Mouse (Mus musculus) thymus, postnatal 0 days (tissue): ENCODE results near the gene Xrra1. TPM values are rescaled to one million over a fixed set of nuclear protein-coding genes. Genes with fewer than 3 reads are reported as not detected.

Experiments used
- DNase-seq: peaks from one replicate; pipeline ENCODE4 v3.0.0-alpha.2; 2015; ENCODE audit warnings: low spot score
- polyA plus RNA-seq: library from polyadenylated mRNA; unstranded; fragments of >200 nt; fragmentation: Nextera tagmentation; extraction: Ambion mirVana; gene quantifications from 2 replicates; pipeline ENCODE4 v1.2.1, GENCODE M21; 2015

The Xrra1 gene
- polyA plus RNA-seq, 1 experiment from 2014 or later: 13.8 TPM

GRCm38 (mm10) chr7:99850534-99850933 is 8.4 kb upstream of the Xrra1 start:
- no peak for DNase-seq

- DNase-seq: no peak
Measured at GRCm38 (mm10) chr7:99851121-99851520, 7.8 kb upstream of the Xrra1 start.

- DNase-seq: no peak
Measured at GRCm38 (mm10) chr7:99851618-99852017, 7.3 kb upstream of the Xrra1 start.

GRCm38 (mm10) chr7:99853350-99853749 is 5.6 kb upstream of the Xrra1 start:
- no peak for DNase-seq

- no peak for DNase-seq
Measured at GRCm38 (mm10) chr7:99854311-99854710, 4.6 kb upstream of the Xrra1 start.

- DNase-seq: peak; percentile 73
Measured at GRCm38 (mm10) chr7:99856266-99856861, 2.6 kb upstream of the Xrra1 start.

- DNase-seq: no peak
Measured at GRCm38 (mm10) chr7:99858175-99858812, 622 bp upstream of the Xrra1 start.

- no peak for DNase-seq
Measured at GRCm38 (mm10) chr7:99863362-99863761, 4.4 kb downstream of the Xrra1 start, which contains the start of gene Spcs2. TSS of gene Spcs2 (minus strand) at chr7:99863462.

- DNase-seq: no peak
Measured at GRCm38 (mm10) chr7:99864241-99865028, 5.5 kb downstream of the Xrra1 start.

- DNase-seq: no peak
Measured at GRCm38 (mm10) chr7:99865219-99865618, 6.3 kb downstream of the Xrra1 start.

- DNase-seq: no peak
Measured at GRCm38 (mm10) chr7:99869296-99869695, 10.4 kb downstream of the Xrra1 start.

- DNase-seq: no peak
Measured at GRCm38 (mm10) chr7:99873965-99874364, 15.0 kb downstream of the Xrra1 start.

GRCm38 (mm10) chr7:99875891-99876290 is 17.0 kb downstream of the Xrra1 start:
- DNase-seq: peak; percentile 66

GRCm38 (mm10) chr7:99876345-99876744 is 17.4 kb downstream of the Xrra1 start:
- peak; percentile 91 for DNase-seq

- no peak for DNase-seq
Measured at GRCm38 (mm10) chr7:99878254-99878653, 19.3 kb downstream of the Xrra1 start.

GRCm38 (mm10) chr7:99887230-99887735 is 28.4 kb downstream of the Xrra1 start:
- no peak for DNase-seq

GRCm38 (mm10) chr7:99887743-99888142 is 28.8 kb downstream of the Xrra1 start:
- DNase-seq: no peak

- DNase-seq: peak; percentile 82
Measured at GRCm38 (mm10) chr7:99889175-99889880, 30.4 kb downstream of the Xrra1 start.

GRCm38 (mm10) chr7:99890168-99890755 is 31.3 kb downstream of the Xrra1 start:
- peak; percentile 92 for DNase-seq

GRCm38 (mm10) chr7:99891471-99891870 is 32.6 kb downstream of the Xrra1 start:
- peak; percentile 51 for DNase-seq

- no peak for DNase-seq
Measured at GRCm38 (mm10) chr7:99892351-99892750, 33.4 kb downstream of the Xrra1 start.
